Mouse (Mus musculus) heart, postnatal 25 days (tissue): Measurements from ENCODE around the gene Hivep3. TPM values are rescaled to one million over a fixed set of nuclear protein-coding genes. Genes with fewer than 3 reads are reported as not detected.

Experiments
- DNase-seq: peaks from one replicate; pipeline ENCODE4 v3.0.0; 2022; ENCODE audit warnings: low spot score
- intact Hi-C: fragments of 180-260 bp; cut with DNase I; formaldehyde crosslinking; loops from one replicate; pipeline ENCODE4 v1.15.1; 2025
- total RNA-seq, 2 experiments: library from RNA; stranded (reverse); gene quantifications; 2 replicates each; pipeline ENCODE4 v1.2.3; 2021

The Hivep3 gene
- total RNA-seq, 2 experiments from 2014 or later: 5.1 to 5.2 TPM

- intact Hi-C loops: no loop called here
Observed at GRCm38 (mm10) chr4:119894797-119895458, 161.3 kb downstream of the Hivep3 start.

GRCm38 (mm10) chr4:119895504-119895903, 161.9 kb downstream of the Hivep3 start:
- intact Hi-C loops: no loop called here
- DNase-seq: no peak

More at GRCm38 (mm10) chr4:119894797-119895458, 161.3 kb downstream of the Hivep3 start:
- no peak for DNase-seq

GRCm38 (mm10) chr4:119896572-119896971, 163.0 kb downstream of the Hivep3 start:
- intact Hi-C loops: no loop called here

DNA sequence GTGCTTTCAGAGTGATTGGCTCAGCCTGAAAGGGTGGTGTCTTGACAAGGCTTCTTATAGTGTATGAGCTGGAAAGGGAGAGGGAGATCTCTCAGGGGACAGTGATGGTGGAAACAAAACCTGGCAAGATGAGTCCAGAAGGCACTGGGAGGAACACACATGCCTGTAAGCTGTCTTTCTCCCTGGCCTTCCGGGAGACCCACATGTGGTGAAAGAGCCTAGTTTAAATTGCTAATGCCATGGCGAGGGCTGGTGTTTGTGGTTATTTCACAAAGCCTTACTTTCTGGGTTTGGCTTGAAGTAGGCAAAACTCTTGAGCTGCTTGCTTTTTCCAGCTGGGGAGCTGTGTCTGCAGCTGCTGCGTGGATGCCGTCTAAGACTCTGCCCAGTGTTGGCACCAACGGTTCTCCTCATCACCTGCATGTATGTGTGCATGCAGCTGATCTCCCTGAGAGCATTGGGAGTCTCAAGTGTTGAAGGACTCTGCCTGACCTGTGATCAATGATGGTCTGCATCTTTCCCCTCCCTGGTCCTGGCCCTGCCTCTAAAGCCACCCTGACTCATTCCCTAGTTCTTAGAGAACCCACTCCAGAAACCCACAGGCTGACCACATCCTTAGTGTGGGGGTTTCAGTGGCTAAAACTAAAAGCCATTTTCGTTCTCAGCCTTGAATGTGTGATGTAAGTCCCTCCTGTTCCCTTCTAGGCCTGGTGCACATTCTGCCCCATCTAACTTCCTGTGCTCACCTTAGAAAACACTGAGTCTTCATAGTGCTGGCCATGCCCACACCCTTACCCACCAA, 163.7 kb downstream of the Hivep3 start:
- no peak for DNase-seq
- intact Hi-C loops: no loop called here

More at GRCm38 (mm10) chr4:119896572-119896971, 163.0 kb downstream of the Hivep3 start:
- no peak for DNase-seq

GRCm38 (mm10) chr4:119901556-119902491, 168.2 kb downstream of the Hivep3 start:
- intact Hi-C loops: no loop called here
- peak; percentile 67 for DNase-seq

GRCm38 (mm10) chr4:119903328-119903727, 169.7 kb downstream of the Hivep3 start:
- intact Hi-C loops: no loop called here
- no peak for DNase-seq

DNA sequence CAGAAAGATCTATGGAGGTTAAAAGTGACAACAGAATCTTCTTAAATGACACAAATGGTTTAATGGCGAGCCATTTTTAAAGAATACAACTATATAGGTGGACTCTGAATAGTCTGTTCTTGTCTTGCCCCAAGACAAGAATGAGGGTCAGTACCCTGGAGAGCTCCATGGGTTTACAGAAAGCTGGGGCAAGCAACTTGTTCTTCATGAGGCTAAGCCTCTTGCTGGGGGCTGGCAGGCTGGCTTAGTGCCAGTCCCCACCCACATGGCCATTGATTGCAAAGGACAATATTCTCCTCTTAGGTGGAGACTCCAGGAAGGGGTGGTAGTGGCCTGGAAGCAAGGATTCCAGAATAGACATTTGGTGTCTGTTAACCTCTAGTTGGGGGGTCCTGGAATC, 170.2 kb downstream of the Hivep3 start:
- intact Hi-C loops: no loop called here
- DNase-seq: no peak

GRCm38 (mm10) chr4:119904296-119904695, 170.7 kb downstream of the Hivep3 start:
- no peak for DNase-seq
- intact Hi-C loops: no loop called here

- intact Hi-C loops: no loop called here
- DNase-seq: no peak
Observed at GRCm38 (mm10) chr4:119907106-119907505, 173.5 kb downstream of the Hivep3 start.

DNA sequence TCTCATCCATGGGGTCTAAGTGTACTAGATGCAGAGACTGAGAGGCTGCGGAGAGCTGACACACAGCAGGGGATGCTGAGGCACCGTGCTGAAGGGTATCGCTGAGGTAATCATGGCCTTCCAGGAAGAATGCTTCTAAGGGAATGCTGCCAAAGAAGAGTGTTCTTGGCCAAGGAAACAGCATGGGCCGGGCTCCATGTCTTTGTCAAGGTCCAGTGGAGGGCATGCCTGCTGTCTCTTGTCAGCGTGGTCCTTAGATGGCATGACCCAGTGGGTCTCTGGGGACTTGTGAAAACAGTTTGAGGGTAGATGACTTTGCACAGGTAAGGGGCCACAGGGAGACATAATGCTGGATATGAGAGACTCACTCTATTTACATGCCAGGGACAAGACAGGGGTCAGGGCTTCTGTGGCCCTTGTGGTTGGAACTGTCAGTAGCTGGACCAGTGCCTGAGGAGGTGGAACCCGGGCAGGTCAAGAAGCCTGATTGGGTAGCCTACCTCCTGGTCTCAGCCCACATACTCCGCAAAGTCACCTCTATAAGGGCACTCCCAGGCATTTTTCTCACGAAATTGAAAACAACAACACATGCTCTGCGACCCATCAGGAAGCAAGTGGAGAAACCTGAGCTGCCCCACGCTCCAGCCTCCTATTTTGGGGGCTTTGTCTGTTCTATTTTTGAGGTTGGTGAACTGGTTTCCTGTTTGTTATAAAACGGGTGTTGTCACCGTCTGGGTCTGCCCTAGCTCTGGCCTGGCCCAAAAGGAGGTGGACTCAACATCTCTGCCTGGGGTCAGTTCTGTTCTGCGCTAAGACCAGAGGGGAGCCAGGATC, 177.7 kb downstream of the Hivep3 start:
- intact Hi-C loops: no loop called here
- no peak for DNase-seq

- no peak for DNase-seq
- intact Hi-C loops: no loop called here
Observed at GRCm38 (mm10) chr4:119912216-119912615, 178.6 kb downstream of the Hivep3 start.

DNA sequence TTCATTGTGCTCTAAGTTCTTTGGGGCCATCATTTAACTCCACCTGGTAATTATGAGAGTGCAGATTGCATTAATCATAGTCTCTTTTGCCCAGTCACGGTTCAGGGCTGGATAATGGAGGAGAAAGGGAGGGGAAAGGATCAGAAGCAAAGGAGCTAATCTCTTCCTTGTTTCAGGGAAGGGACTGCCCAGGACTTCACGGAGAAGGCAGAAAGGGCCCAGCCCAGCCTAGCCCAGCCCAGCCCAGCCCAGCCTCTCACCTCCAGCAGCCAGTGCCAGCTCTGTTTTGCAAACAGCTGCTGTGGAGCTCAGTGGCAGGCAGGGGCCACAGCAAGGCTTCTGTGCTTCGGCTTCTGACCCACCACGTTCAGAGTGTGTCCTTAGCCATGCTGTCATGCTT, 180.6 kb downstream of the Hivep3 start:
- DNase-seq: no peak
- intact Hi-C loops: no loop called here

- no peak for DNase-seq
- intact Hi-C loops: no loop called here
Observed at GRCm38 (mm10) chr4:119915069-119915468, 181.5 kb downstream of the Hivep3 start.

DNA sequence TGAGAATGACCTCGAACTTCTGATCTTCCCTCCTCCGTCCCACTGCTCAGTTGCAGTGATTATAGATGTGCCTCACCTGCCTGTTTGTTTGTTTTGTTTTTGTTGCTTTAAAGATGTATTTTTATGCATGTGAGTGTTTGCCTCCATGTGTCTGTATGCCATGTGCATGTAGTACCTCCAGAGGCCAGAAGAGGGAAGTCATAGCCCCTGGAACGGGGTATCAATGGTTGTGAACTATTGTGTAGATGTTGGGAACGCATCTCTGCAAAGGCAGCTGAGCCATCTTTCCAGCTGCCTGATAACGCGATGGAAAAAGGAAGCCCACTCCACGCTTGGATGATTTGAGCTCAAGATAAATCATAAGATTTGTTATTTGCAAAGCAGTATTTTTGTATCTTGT, 183.9 kb downstream of the Hivep3 start:
- DNase-seq: no peak
- intact Hi-C loops: no loop called here

DNA sequence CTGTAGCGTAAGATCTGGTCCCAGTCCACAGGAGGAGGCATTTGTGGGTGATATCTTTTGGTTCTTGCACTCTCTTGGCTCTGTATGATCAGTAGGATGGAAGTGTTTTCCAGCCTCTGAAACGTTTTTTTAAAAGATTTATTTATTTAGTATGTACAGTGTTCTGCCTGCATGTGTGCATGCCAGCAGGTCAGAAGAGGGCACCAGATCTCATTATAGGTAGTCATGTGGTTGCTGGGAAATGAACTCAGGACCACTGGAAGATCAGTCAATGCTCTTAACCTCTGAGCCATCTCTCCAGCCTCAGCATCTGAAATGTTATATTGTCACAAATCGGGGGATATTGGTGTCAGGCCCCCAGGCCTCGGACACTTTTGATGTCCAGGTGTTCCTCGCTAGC, 185.8 kb downstream of the Hivep3 start:
- intact Hi-C loops: no loop called here
- DNase-seq: no peak

GRCm38 (mm10) chr4:119921022-119921717, 187.6 kb downstream of the Hivep3 start:
- no peak for DNase-seq
- intact Hi-C loops: loop anchor here (5.0 kb wide), 2 partner anchors 111 to 206 kb away; no protein-coding TSS in a partner anchor

- intact Hi-C loops: loop anchor here (2.0 to 5.0 kb wide), 3 partner anchors 111 to 206 kb away; no protein-coding TSS in a partner anchor
- no peak for DNase-seq
Observed at GRCm38 (mm10) chr4:119921723-119922266, 188.2 kb downstream of the Hivep3 start.

DNA sequence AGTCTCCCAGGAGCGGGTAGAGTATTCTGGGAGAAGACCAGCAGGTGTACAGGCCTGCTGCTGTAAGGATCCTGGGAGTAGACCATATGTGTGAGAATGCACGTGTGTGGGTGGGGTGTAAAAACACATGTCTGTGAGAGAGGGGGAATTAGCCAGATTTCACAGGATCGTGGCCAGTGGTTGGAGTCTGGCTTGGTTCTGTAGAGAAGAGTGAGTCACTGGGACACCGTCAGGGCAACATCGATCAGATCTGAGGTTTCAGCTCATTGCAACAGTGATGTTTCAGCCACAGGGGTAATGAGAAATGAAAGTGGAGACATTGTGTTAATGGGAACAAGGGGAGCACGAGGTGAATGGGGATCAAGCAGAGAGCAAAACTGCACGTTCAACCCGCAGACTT, 189.4 kb downstream of the Hivep3 start:
- intact Hi-C loops: loop anchor here (2.0 to 5.0 kb wide), 3 partner anchors 109 to 204 kb away; no protein-coding TSS in a partner anchor
- no peak for DNase-seq
